Mouse (Mus musculus) monocyte, adult 2 months (primary cell): ENCODE measurements around the gene Pnpla2.

Experiments used
- DNase-seq, 2 experiments: peaks; one replicate each; pipeline ENCODE4 v3.0.0; 2022; ENCODE audit warnings: low spot score in 2 of 2, low read depth in 1 of 2

Pnpla2 gene

GRCm38 (mm10) chr7:141481498-141482401, 26.8 kb downstream of the Pnpla2 start:
- no peak for DNase-seq

DNA sequence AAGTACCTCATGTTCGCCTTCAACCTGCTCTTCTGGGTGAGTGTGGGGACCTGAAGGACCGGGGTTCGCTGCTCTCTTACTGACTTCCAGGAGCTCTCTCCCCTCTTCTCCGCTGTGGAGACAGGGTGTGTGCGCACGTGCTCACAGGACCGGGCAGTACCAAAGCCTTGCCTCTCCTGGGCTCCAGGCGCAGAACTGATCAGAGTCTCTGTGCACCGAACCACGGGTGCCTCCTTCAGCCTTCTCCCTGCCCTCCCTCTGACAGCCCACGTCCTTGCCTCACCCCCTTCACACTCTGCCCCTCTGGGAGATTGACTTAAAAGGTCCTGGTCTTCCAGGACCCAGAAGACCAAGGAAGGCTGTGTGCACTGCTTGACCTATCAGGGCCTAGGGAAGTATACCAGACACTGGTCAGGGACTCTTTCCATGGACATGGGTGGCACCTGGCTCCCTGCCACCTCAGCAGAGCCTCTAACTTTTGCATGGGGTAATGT, 27.6 kb downstream of the Pnpla2 start:
- DNase-seq = no peak

- no peak for DNase-seq
Observed at GRCm38 (mm10) chr7:141483114-141483653, 28.2 kb downstream of the Pnpla2 start.

- no peak for DNase-seq
Observed at GRCm38 (mm10) chr7:141484186-141485120, 29.5 kb downstream of the Pnpla2 start.

DNA sequence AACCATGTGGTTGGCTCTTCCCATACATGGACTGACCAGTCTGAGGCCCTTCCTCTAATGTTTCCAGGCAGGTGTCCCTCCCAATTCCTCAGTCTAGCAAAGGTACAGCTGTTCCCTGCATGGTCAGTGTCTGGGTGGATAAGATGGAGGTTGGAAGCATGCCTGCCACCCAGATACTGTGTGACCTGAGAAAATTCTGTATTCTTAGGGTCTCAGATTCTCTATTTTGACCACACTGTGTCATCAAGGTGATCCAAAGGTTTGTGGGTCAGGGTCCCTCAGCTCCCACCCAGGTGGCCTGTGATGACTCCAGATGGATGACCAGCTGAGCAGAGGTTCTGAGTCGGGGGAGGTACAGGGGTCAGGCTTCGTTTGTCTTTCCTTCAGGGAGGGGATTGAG, 30.2 kb downstream of the Pnpla2 start:
- DNase-seq = no peak

DNA sequence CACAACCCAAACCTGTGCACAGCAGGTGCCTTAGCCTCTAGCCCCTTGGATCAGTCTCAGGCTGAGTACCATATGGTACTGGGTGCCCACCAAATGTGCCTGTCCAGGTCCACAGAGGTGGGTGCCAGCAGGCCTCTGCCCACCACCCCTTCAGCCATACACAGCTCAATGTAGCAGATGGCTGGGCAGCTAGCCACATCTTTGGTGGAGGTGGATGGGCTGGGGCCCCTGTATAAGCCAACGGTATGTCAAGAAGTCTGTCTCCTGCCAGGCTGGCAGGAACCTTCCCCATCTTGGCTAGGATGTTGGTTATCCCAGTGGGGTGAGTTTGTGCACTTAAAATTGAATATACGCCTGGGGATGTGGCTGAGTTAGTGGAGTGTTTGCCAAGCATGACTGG, 30.6 kb downstream of the Pnpla2 start:
- no peak for DNase-seq

- no peak for DNase-seq
Observed at GRCm38 (mm10) chr7:141486239-141486638, 31.2 kb downstream of the Pnpla2 start.

GRCm38 (mm10) chr7:141487141-141487540, 32.1 kb downstream of the Pnpla2 start:
- DNase-seq = no peak

- no peak for DNase-seq
Observed at GRCm38 (mm10) chr7:141491151-141491550, 36.2 kb downstream of the Pnpla2 start.

GRCm38 (mm10) chr7:141492738-141493137, 37.7 kb downstream of the Pnpla2 start:
- no peak for DNase-seq

DNA sequence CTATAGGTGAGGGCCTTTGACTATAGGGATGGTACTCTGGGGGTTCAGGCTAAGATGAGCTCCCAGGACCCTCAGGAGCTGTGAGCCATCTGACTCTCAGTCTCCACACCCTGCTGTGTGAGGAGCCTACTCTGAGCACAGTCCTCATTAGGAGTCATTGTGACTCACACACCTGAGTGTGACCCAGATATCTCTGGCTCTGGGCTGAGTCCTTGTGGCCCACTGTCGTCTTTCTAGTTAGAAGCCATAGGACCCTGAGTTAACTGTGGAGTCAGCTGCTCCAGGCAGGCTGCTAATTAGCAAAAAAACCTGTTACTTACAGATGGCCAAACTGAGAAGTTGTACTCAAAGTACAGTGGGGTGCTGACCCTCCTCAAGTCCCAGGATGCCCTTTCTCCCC, 38.7 kb downstream of the Pnpla2 start:
- no peak for DNase-seq

DNA sequence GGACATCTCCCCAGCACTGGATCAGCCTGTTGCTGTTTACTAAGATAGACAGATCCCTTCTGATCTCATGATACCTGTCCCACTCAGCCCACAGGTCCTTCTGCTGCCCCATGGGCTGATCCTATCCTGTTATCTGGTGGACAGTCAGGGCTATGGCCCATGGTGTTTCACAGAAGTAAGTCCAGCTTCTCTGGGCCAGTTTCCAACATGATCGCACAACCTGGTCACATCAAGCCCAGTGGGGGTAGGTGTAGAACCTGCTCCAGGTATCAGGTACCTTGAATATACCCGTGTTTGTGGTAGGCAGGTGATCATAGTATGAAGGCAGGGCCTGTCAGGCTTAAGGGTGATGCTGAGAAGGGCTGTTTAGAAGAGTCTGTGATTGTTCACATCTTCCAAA, 40.4 kb downstream of the Pnpla2 start:
- no peak for DNase-seq

DNA sequence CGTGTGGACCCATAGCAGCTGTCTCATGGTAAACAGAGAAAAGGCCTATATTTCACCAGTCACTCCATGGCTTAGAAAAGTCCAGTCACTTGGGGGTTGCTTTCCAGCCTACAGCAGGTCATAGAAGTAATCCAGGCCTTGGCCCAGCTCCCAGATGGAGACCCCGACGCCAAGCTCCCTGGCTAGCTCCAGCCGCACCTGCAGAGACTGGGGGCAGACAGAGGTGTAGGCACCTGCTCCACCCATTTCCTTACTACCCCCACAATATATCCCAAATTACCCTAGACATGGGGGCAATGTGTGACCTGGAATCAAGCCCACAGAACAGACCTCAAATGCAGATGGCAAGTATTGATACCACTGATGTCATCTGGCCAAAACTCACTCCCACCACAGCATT, 40.9 kb downstream of the Pnpla2 start:
- DNase-seq = no peak

DNA sequence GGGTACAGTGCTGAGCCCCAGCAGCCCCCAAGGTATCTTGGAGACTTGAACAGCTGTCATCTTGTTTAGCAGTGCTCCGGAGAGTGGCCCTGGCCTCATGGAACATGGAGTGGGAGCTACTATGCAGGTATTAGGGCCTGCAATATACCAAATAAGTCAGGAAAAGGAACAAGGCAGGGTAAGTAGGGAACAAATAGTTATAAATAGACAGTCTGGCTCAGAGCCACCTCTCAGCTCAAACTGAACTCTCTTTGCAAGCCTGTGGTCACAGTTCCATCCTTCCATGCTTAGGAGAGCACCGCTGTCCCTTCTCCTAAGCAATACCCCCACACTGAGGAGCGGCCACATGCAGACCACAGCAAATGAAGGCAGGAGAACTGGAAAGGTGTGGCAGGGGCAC, 42.6 kb downstream of the Pnpla2 start:
- DNase-seq = no peak

- no peak for DNase-seq
Observed at GRCm38 (mm10) chr7:141501820-141502555, 47.0 kb downstream of the Pnpla2 start.

GRCm38 (mm10) chr7:141502556-141502905, 47.5 kb downstream of the Pnpla2 start:
- no peak for DNase-seq

- no peak for DNase-seq
Observed at GRCm38 (mm10) chr7:141506278-141506677, 51.3 kb downstream of the Pnpla2 start.

GRCm38 (mm10) chr7:141508160-141508559, 53.2 kb downstream of the Pnpla2 start:
- DNase-seq = no peak

GRCm38 (mm10) chr7:141510196-141510595, 55.2 kb downstream of the Pnpla2 start:
- no peak for DNase-seq
